Mouse (Mus musculus): ENCODE measurements around the gene Vmn2r50. TPM values are rescaled to one million over a fixed set of nuclear protein-coding genes. Genes with fewer than 3 reads are reported as not detected.
"Not testable (repeated sequence)": the region's sequence is repeated elsewhere in the genome, so short reads cannot be mapped to it uniquely, and the experiment has no call there.

Vmn2r50 gene
- polyA plus RNA-seq (2015; fragmentation: Nextera tagmentation; extraction: Ambion mirVana), result not detected in 2 replicates

- H3K27ac ChIP-seq; H3K27me3 ChIP-seq; H3K9me3 ChIP-seq; H3K4me3 ChIP-seq; H3K4me2 ChIP-seq; H3K9ac ChIP-seq; ATAC-seq (ENCODE audit: insufficient number of reproducible peaks, low FRiP score, low TSS enrichment, low read depth); H3K4me1 ChIP-seq; H3K36me3 ChIP-seq: not testable (repeated sequence)
Observed at GRCm38 (mm10) chr7:10053196-10053595, at the start of gene Vmn2r50. Gene Vmn2r50, minus strand, starts transcription at chr7:10053296.

- not testable (repeated sequence) for H3K9me3 ChIP-seq; H3K4me2 ChIP-seq; H3K36me3 ChIP-seq; H3K9ac ChIP-seq; H3K27me3 ChIP-seq; ATAC-seq (ENCODE audit: insufficient number of reproducible peaks, low FRiP score, low TSS enrichment, low read depth); H3K27ac ChIP-seq; H3K4me1 ChIP-seq; H3K4me3 ChIP-seq
- no CpG with 5 or more reads among the region's 2 CpGs for WGBS
Observed at GRCm38 (mm10) chr7:9992157-9992556, 60.9 kb downstream of the Vmn2r50 start, which contains the start of gene Vmn2r49. Gene Vmn2r49, minus strand, starts transcription at chr7:9992257.

Other genes starting within 250 kb of the Vmn2r50 start
- not detected in 2 replicates for gene Vmn2r47, start 212.0 kb downstream of the Vmn2r50 start, polyA plus RNA-seq (2015; fragmentation: Nextera tagmentation; extraction: Ambion mirVana)
- gene Vmn2r48, start 99.7 kb downstream of the Vmn2r50 start, polyA plus RNA-seq (2015; fragmentation: Nextera tagmentation; extraction: Ambion mirVana), result not detected in 2 replicates
- gene Vmn2r49, start 61.0 kb downstream of the Vmn2r50 start, polyA plus RNA-seq (2015; fragmentation: Nextera tagmentation; extraction: Ambion mirVana), result not detected in 2 replicates
- not detected in 2 replicates for gene Vmn2r51, start 52.4 kb upstream of the Vmn2r50 start, polyA plus RNA-seq (2015; fragmentation: Nextera tagmentation; extraction: Ambion mirVana)
- gene Vmn2r52, start 123.3 kb upstream of the Vmn2r50 start, polyA plus RNA-seq (2015; fragmentation: Nextera tagmentation; extraction: Ambion mirVana), result not detected in 2 replicates
- not detected in 2 replicates for gene Vmn1r66, start 224.7 kb upstream of the Vmn2r50 start, polyA plus RNA-seq (2015; fragmentation: Nextera tagmentation; extraction: Ambion mirVana)

All from limb, embryonic 15.5 days (tissue).